Mouse (Mus musculus): ENCODE data around the gene Sh2d5. TPM values are rescaled to one million over a fixed set of nuclear protein-coding genes. Genes with fewer than 3 reads are reported as not detected.

Gene Sh2d5
- polyA plus RNA-seq, 1 experiment from 2014 or later, result 0.19 TPM

DNA sequence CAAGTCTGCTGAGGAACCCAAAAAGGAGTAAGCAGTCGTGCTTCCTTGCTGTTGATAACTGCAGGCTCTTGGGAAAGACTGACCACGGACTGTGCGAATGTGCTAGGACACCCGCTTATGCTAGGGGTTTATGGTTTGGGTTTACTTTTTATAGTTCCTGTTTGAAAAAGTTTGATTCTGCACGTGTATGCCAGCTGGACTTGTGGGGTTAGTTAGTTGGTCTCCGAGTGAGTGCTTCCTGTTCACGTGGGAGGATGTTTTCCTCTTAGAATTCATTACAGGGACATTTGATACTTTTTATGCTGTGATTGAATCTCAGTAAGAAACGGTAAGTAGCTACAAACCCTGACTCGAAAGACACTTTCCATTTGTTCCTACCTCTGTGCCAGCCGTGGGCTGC, 26.6 kb upstream of the Sh2d5 start:
- peaks cover 73% of the 10 kb centered on the region for H3K36me3 ChIP-seq (ENCODE audit: control insufficient read depth, insufficient read depth, low read length)
- peaks cover 0 to 25% of the 10 kb centered on the region in 2 experiments; a peak in 3 of 4 replicates for H3K4me1 ChIP-seq (ENCODE audit: control insufficient read depth in 2 of 2, insufficient read depth in 2 of 2, low read length in 2 of 2)
- H3K4me3 ChIP-seq (ENCODE audit: control insufficient read depth in 1 of 2, insufficient read depth in 1 of 2, low read depth in 1 of 2, low read length in 2 of 2), result no peak overlapping the region
- H3K9me3 ChIP-seq (ENCODE audit: control insufficient read depth, low read length), result no peaks in the 10 kb centered on the region
- H3K4me2 ChIP-seq (ENCODE audit: low read length), result no peak overlapping the region
- no peak overlapping the region for H3K27ac ChIP-seq (replicated peaks in 1 of 2; ENCODE audit: control insufficient read depth in 1 of 2, insufficient read depth in 1 of 2, low read depth in 2 of 2, low read length in 2 of 2)
- H3K9ac ChIP-seq (ENCODE audit: low read length), result no peak overlapping the region
- H3K27me3 ChIP-seq (ENCODE audit: control insufficient read depth, insufficient read depth, low read length), result no peaks in the 10 kb centered on the region
- 81% methylated on average over 10 of the region's 10 CpGs for WGBS
- ATAC-seq (ENCODE audit: insufficient number of reproducible peaks, insufficient read depth, low FRiP score, low read depth), result no peak

DNA sequence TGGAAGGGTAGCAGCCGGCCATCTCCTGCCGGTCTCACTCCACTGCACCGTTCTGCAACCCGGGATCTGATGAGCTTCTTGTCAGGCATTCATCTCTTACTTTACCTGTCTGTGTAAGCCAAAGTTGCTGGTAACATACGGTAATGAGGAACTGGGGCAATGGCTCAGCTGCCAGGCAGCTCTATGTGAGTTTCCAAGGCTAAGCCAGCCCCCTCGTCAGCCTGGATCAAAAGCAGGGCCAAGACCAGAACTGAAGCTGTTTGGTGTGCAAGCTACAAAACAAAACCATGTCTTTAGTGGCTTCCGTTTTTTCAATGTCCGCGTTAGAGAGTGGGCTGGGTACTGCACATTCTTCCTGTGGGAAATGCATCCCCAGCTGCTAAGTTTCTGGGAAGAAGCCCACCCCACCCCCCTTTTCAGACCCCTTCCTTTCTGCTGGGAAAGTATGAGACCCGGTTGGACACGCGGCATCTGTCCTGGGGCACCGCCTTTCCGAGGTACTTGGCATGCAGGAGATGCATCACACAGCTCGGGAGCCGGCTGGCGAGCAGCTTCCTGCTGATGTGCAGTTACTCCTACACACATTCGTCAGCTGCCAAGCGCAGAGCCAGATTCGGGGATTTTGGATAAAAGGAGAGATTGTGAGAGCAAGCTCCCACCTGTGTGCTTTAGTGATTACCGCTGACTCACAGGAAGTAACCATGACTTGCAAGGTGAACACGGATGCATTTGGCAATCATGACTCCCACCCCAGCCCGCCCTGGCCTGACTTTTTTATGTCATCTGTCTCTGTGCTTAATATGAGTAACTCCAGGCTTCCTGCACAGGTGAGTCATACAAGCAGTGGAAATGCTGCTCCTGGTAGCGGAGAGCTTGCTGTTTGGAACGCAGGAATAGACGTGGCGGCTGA, 3.2 kb upstream of the Sh2d5 start:
- Histone ChIP-seq H3K9ac (ENCODE audit: low read length) (no peak overlapping the region), H3K36me3 (ENCODE audit: control insufficient read depth, insufficient read depth, low read length) (peaks cover 60% of the 10 kb centered on the region)

DNA sequence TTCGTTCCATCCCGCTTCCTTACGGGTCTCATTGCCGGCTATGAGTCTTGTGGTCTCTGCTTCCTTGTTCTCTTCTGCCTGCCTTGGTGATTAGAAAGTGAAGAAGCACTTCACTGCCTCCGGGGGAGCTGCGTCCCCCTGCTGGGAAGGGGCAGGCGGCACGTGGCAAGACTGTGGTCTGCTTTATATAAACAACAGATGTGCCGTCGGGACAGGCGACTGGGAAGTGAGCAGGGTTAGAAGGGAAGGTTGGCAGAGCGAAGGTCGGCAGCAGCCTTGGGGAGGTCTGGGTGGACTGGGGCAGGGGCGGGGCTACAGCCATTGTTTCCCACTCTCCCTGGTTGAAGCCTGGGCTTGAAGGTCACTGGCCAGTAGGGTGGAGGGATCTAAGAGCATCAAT, 1.6 kb downstream of the Sh2d5 start:
- peak overlapping the region; percentile 63 for H3K4me2 ChIP-seq (ENCODE audit: low read length)
- no peak for ATAC-seq (ENCODE audit: insufficient number of reproducible peaks, insufficient read depth, low FRiP score, low read depth)
- peaks cover 12% of the 10 kb centered on the region for H3K36me3 ChIP-seq (ENCODE audit: control insufficient read depth, insufficient read depth, low read length)
- no peak overlapping the region for H3K27ac ChIP-seq (replicated peaks in 1 of 2; ENCODE audit: control insufficient read depth in 1 of 2, insufficient read depth in 1 of 2, low read depth in 2 of 2, low read length in 2 of 2)
- H3K27me3 ChIP-seq (ENCODE audit: control insufficient read depth, insufficient read depth, low read length), result peaks cover 40% of the 10 kb centered on the region
- H3K9me3 ChIP-seq (ENCODE audit: control insufficient read depth, low read length), result no peaks in the 10 kb centered on the region
- under 1% methylated on average over 14 of the region's 14 CpGs for WGBS
- peaks cover 17 to 30% of the 10 kb centered on the region in 2 experiments for H3K4me1 ChIP-seq (ENCODE audit: control insufficient read depth in 2 of 2, insufficient read depth in 2 of 2, low read length in 2 of 2)
- peak overlapping the region; percentile 31 to 58 for H3K4me3 ChIP-seq (ENCODE audit: control insufficient read depth in 1 of 2, insufficient read depth in 1 of 2, low read depth in 1 of 2, low read length in 2 of 2)
- H3K9ac ChIP-seq (ENCODE audit: low read length), result peak overlapping the region; percentile 28

More for the DNA sequence above, 3.2 kb upstream of the Sh2d5 start:
- H3K27ac ChIP-seq (replicated peaks in 1 of 2; ENCODE audit: control insufficient read depth in 1 of 2, insufficient read depth in 1 of 2, low read depth in 2 of 2, low read length in 2 of 2), result no peak overlapping the region
- no peak for ATAC-seq (ENCODE audit: insufficient number of reproducible peaks, insufficient read depth, low FRiP score, low read depth)
- no peak overlapping the region for H3K4me2 ChIP-seq (ENCODE audit: low read length)
- 59% methylated on average over 27 of the region's 27 CpGs for WGBS
- H3K4me3 ChIP-seq (ENCODE audit: control insufficient read depth in 1 of 2, insufficient read depth in 1 of 2, low read depth in 1 of 2, low read length in 2 of 2), result no peak overlapping the region
- H3K4me1 ChIP-seq (ENCODE audit: control insufficient read depth in 2 of 2, insufficient read depth in 2 of 2, low read length in 2 of 2), result peaks cover 14 to 25% of the 10 kb centered on the region in 2 experiments
- H3K9me3 ChIP-seq (ENCODE audit: control insufficient read depth, low read length), result no peaks in the 10 kb centered on the region
- peaks cover 27% of the 10 kb centered on the region for H3K27me3 ChIP-seq (ENCODE audit: control insufficient read depth, insufficient read depth, low read length)

DNA sequence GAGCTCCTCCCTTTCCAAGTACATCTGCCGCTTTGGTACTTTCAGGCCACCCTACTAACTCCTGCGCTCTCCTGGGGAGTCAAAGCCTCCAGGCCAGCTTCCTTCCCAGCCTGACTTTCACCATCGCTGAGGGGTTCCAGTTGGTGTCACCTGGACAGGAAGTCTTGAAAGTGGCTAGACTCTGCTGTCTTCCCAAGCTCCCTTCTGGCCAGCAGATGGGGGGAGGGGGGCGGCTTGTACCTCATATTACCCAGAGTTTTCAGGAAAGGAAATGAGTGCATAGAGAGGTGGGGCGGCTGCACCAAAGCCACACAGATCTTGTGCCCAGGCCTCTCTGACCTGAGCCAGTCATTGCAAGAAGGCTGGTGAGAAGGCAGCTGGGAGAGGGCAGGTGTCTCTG, 2.0 kb downstream of the Sh2d5 start:
- Histone ChIP-seq H3K4me1 (ENCODE audit: control insufficient read depth in 2 of 2, insufficient read depth in 2 of 2, low read length in 2 of 2) (peaks cover 17 to 30% of the 10 kb centered on the region in 2 experiments), H3K36me3 (ENCODE audit: control insufficient read depth, insufficient read depth, low read length) (peaks cover 8% of the 10 kb centered on the region), H3K9me3 (ENCODE audit: control insufficient read depth, low read length) (no peaks in the 10 kb centered on the region), H3K4me3 (ENCODE audit: control insufficient read depth in 1 of 2, insufficient read depth in 1 of 2, low read depth in 1 of 2, low read length in 2 of 2) (peak overlapping the region; percentile 31 to 58; a peak in 2 of 4 replicates), H3K4me2 (ENCODE audit: low read length) (peak overlapping the region; percentile 63), H3K27me3 (ENCODE audit: control insufficient read depth, insufficient read depth, low read length) (peaks cover 40% of the 10 kb centered on the region), H3K27ac (replicated peaks in 1 of 2; ENCODE audit: control insufficient read depth in 1 of 2, insufficient read depth in 1 of 2, low read depth in 2 of 2, low read length in 2 of 2) (no peak overlapping the region), H3K9ac (ENCODE audit: low read length) (peak overlapping the region; percentile 28; the same call in 1 of the 2 replicates)
- no peak for ATAC-seq (ENCODE audit: insufficient number of reproducible peaks, insufficient read depth, low FRiP score, low read depth)
- WGBS, result 18% methylated on average over 5 of the region's 5 CpGs

DNA sequence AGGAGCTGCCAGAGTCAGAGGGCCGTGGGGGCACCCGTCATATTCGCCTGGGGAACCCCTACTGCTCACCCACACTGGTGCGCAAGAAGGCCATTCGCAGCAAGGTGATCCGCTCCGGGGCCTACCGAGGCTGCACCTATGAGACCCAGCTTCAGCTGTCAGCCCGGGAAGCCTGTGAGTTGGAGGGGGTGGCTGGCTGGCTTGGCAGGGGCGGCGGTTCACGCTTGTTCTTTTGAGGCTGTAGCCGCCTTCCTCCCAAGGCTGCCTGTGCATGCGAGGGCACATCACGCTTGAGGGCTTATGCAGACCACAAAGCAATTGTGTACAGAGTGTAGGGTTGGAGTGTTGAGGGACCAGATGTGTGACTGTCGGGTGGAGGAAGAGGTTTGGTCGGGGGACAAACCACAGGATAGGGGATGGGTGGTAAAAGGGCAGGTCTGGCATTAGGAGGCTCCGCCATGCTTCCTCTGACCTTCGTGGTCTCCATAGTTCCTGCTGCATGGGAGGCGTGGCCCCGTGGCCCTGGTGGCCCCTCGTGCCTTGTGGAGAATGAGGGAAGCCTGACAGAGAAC, 7.0 kb downstream of the Sh2d5 start:
- H3K36me3 ChIP-seq (ENCODE audit: control insufficient read depth, insufficient read depth, low read length), result no peaks in the 10 kb centered on the region
- 75% methylated on average over 22 of the region's 22 CpGs for WGBS

DNA sequence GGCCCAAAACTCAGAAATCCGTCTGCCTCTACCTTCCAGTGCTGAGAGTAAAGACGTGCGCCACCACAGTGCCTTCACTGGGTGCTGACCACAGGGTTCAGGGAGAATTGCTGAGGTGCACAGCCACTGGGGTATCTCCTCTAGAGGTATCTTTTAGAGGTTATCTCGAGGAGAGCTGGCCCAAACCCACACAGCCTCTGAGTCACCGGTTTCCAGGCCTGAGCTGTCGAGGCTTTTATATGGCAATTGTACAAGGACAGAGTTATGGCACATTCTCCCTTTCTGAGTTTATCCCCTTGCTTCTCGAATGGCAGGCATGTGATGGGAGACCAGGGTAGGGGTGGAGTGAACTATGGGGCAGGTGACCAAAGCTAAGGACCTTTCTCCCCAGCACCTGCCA, 8.5 kb downstream of the Sh2d5 start:
- Histone ChIP-seq H3K9ac (ENCODE audit: low read length) (no peak overlapping the region), H3K4me1 (ENCODE audit: control insufficient read depth in 2 of 2, insufficient read depth in 2 of 2, low read length in 2 of 2) (peaks cover 0 to 3% of the 10 kb centered on the region in 2 experiments; a peak in 1 of 4 replicates), H3K4me2 (ENCODE audit: low read length) (no peak overlapping the region), H3K36me3 (ENCODE audit: control insufficient read depth, insufficient read depth, low read length) (no peaks in the 10 kb centered on the region), H3K27me3 (ENCODE audit: control insufficient read depth, insufficient read depth, low read length) (peaks cover 10% of the 10 kb centered on the region; the same call in 1 of the 2 replicates), H3K9me3 (ENCODE audit: control insufficient read depth, low read length) (no peaks in the 10 kb centered on the region), H3K4me3 (ENCODE audit: control insufficient read depth in 1 of 2, insufficient read depth in 1 of 2, low read depth in 1 of 2, low read length in 2 of 2) (no peak overlapping the region), H3K27ac (replicated peaks in 1 of 2; ENCODE audit: control insufficient read depth in 1 of 2, insufficient read depth in 1 of 2, low read depth in 2 of 2, low read length in 2 of 2) (no peak overlapping the region)
- ATAC-seq (ENCODE audit: insufficient number of reproducible peaks, insufficient read depth, low FRiP score, low read depth), result no peak
- WGBS, result 76% methylated on average over 7 of the region's 7 CpGs

More for the DNA sequence above, 7.0 kb downstream of the Sh2d5 start:
- peaks cover 11% of the 10 kb centered on the region for H3K27me3 ChIP-seq (ENCODE audit: control insufficient read depth, insufficient read depth, low read length)
- H3K4me3 ChIP-seq (ENCODE audit: control insufficient read depth in 1 of 2, insufficient read depth in 1 of 2, low read depth in 1 of 2, low read length in 2 of 2), result no peak overlapping the region
- no peaks in the 10 kb centered on the region for H3K9me3 ChIP-seq (ENCODE audit: control insufficient read depth, low read length)
- no peak overlapping the region for H3K4me2 ChIP-seq (ENCODE audit: low read length)
- H3K4me1 ChIP-seq (ENCODE audit: control insufficient read depth in 2 of 2, insufficient read depth in 2 of 2, low read length in 2 of 2), result peaks cover 1 to 3% of the 10 kb centered on the region in 2 experiments
- no peak overlapping the region for H3K27ac ChIP-seq (replicated peaks in 1 of 2; ENCODE audit: control insufficient read depth in 1 of 2, insufficient read depth in 1 of 2, low read depth in 2 of 2, low read length in 2 of 2)
- no peak for ATAC-seq (ENCODE audit: insufficient number of reproducible peaks, insufficient read depth, low FRiP score, low read depth)
- H3K9ac ChIP-seq (ENCODE audit: low read length), result no peak overlapping the region

DNA sequence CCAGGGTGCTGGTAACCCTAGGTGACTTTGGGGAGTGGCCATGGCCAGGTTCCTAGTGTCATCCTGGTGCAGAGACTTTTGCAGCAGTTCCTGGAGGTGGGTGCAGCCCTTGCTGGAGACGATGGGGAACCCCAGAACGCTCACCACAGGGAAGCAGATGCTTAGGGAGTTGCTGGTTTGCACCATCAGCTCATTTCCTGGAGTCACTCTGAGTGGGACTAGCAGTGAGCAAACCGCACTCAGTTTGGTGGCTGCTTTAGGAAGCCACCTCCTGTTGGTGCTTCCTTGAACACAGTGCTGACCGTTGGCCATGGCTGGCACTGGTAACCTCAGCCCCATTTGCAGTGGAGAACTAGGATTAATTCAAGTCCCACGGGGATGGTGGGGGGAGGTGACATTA, 9.3 kb downstream of the Sh2d5 start:
- Histone ChIP-seq H3K4me3 (ENCODE audit: control insufficient read depth in 1 of 2, insufficient read depth in 1 of 2, low read depth in 1 of 2, low read length in 2 of 2) (no peak overlapping the region), H3K9me3 (ENCODE audit: control insufficient read depth, low read length) (no peaks in the 10 kb centered on the region), H3K27ac (replicated peaks in 1 of 2; ENCODE audit: control insufficient read depth in 1 of 2, insufficient read depth in 1 of 2, low read depth in 2 of 2, low read length in 2 of 2) (no peak overlapping the region), H3K9ac (ENCODE audit: low read length) (no peak overlapping the region), H3K27me3 (ENCODE audit: control insufficient read depth, insufficient read depth, low read length) (peaks cover 15% of the 10 kb centered on the region; the same call in 1 of the 2 replicates), H3K36me3 (ENCODE audit: control insufficient read depth, insufficient read depth, low read length) (no peaks in the 10 kb centered on the region), H3K4me1 (ENCODE audit: control insufficient read depth in 2 of 2, insufficient read depth in 2 of 2, low read length in 2 of 2) (peaks cover 0 to 3% of the 10 kb centered on the region in 2 experiments; a peak in 1 of 4 replicates), H3K4me2 (ENCODE audit: low read length) (no peak overlapping the region)
- ATAC-seq (ENCODE audit: insufficient number of reproducible peaks, insufficient read depth, low FRiP score, low read depth), result no peak
- 75% methylated on average over 5 of the region's 5 CpGs for WGBS
